Mouse (Mus musculus): ENCODE measurements around the gene Rps6ka3. TPM values are rescaled to one million over a fixed set of nuclear protein-coding genes. Genes with fewer than 3 reads are reported as not detected.

Gene Rps6ka3
- polyA plus RNA-seq, 1 experiment from 2014 or later: 1.3 TPM

DNA sequence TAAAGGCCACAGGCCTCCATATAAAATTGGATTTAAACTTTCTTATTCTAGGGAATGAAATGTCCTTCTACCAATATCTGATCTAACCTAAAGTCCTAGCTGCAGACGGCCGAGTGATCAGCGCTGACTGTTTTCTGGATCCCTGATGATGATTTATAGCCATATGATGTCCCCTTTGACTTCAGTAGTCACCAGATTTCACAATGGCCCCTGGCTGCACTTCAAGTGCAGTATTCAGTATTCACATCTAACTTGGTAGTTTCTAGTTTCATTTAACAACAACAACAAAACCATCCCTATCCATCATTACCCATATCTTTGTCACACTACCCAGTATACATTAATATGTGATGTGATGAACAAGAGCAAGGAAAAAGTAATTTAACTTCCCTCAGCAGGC lies 154.4 kb downstream of the Rps6ka3 start:
- ATAC-seq (ENCODE audit: insufficient read depth): no peak
- no peak overlapping the region for H3K4me3 ChIP-seq (replicated peaks)
- whole genome bisulfite sequencing (ENCODE audit: insufficient replicate concordance): 83% methylated on average over 3 of the region's 3 CpGs

DNA sequence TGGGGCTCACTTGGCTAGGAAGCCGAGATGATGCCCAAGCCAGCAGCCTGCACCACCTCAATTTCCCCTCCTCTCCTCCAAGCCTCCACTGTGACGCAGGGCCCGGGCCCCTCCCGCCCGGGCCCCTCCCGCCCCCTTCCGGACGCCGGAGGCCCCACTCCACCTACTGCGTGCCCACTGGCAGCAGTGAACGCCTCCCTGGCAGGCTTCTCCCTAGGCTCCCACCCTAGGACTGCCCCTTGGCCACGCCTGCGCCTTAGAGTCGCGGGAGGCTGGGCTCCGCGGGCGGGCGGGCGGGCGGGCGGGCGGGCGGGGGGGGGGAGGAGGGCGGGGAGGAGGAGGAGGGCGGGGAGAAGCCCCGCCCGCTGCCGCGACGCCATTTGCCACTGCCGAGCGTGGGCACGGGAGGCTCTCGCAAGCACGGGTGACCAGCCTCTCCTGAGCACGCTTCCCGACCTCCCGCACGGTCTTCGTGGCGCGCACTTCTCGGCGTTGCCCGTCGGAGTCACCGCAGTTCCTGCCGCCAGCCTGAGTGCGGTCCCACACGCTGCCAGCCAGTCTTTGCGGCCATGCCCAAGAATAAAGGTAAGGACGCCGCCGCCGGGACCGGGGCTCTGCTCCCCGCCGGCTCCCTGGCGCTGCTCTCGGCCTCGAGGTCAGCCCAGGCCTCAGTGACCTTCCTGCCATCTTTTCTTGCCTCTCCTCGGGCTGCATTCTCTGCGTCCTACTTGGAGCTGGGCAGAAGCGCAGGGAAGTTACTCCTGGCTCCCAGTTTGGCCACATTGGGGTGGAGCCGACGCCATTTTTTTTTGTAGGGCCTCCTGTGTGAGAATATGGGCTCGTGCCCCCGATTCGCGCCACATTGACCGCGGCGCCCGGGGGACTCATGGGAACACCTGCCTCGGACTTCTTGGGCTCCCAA lies 162.0 kb downstream of the Rps6ka3 start, which contains the start of gene Eif1ax:
TSS of gene Eif1ax (plus strand) at position 348 of the 922 bp plus-strand sequence.
- Histone ChIP-seq H3K4me2 (peak within 1 kb of the TSS; percentile 65), H3K4me3 (replicated peaks) (peak within 1 kb of the TSS; percentile 81), H3K27me3 (no peaks in the 10 kb centered on the region; the same call in 1 of the 2 replicates), H3K36me3 (replicated peaks) (peaks cover 9% of the 10 kb centered on the region), H3K9ac (peak within 1 kb of the TSS; percentile 72), H3K4me1 (replicated peaks) (peaks cover 19% of the 10 kb centered on the region; the same call in 1 of the 2 replicates), H3K27ac (replicated peaks) (peak within 1 kb of the TSS; percentile 76), H3K9me3 (replicated peaks) (no peaks in the 10 kb centered on the region)
- ATAC-seq (ENCODE audit: insufficient read depth): peak; percentile 100
- 21% methylated on average over 53 of the region's 76 CpGs for WGBS (ENCODE audit: insufficient replicate concordance)

More for the DNA sequence above, 154.4 kb downstream of the Rps6ka3 start:
- Histone ChIP-seq H3K9ac (no peak overlapping the region), H3K27ac (replicated peaks) (no peak overlapping the region), H3K27me3 (no peaks in the 10 kb centered on the region; the same call in 1 of the 2 replicates), H3K4me1 (replicated peaks) (no peaks in the 10 kb centered on the region), H3K36me3 (replicated peaks) (0 out of 2 replicates have a peak, but pooled peaks cover 8% of the 10 kb centered on the region), H3K9me3 (replicated peaks) (no peaks in the 10 kb centered on the region), H3K4me2 (no peak overlapping the region)

DNA sequence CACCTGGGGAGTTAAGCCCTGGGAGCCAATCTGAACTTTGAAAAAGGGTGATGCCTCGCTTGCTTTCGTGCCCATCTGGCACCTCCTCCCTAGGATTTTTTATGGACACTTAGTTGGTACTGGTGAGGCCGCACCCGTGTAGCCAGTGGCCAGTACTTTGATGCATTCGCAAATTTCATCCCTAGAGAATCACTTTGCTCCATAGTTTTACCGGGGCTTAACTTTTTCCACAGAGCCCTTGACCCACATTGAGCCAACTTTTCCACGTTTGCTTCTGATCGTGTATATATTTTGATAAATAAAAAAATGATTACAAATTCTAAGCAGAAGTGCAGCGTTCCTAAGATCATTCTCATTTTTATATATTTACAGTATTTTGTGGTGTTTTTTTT lies 162.6 kb downstream of the Rps6ka3 start:
- peak overlapping the region; percentile 71 for H3K27ac ChIP-seq (replicated peaks)
- peaks cover 14% of the 10 kb centered on the region for H3K36me3 ChIP-seq (replicated peaks)
- H3K9me3 ChIP-seq (replicated peaks): no peaks in the 10 kb centered on the region
- ATAC-seq (ENCODE audit: insufficient read depth): no peak
- peak overlapping the region; percentile 81 for H3K4me3 ChIP-seq (replicated peaks)
- no peaks in the 10 kb centered on the region; the same call in 1 of the 2 replicates for H3K27me3 ChIP-seq
- peaks cover 19% of the 10 kb centered on the region; the same call in 1 of the 2 replicates for H3K4me1 ChIP-seq (replicated peaks)
- H3K9ac ChIP-seq: peak overlapping the region; percentile 72
- WGBS (ENCODE audit: insufficient replicate concordance): 21% methylated on average over 9 of the region's 9 CpGs
- peak overlapping the region; percentile 65 for H3K4me2 ChIP-seq

DNA sequence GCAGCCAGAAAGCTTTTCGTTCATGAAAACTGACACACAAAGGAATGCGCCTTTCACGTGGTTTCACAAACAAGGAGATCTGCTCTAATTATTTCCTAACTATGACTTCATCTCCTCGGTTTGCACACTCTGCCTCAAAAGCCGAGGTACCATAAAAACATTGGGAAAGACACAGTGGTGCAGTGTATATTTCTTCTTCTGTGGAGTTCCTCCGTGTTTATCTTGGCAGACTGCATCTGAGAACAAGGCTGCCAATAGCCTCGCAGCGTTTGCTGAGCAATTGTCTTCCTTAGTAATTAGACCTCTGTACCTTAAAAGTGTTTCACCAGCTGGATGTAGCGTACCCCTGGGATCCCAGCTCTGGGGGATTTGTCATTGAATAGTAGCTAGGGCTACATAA lies 177.0 kb downstream of the Rps6ka3 start:
- Histone ChIP-seq H3K9ac (no peak overlapping the region), H3K36me3 (replicated peaks) (peaks cover 27% of the 10 kb centered on the region), H3K27ac (replicated peaks) (no peak overlapping the region), H3K27me3 (no peaks in the 10 kb centered on the region), H3K4me3 (replicated peaks) (no peak overlapping the region), H3K4me2 (no peak overlapping the region), H3K9me3 (replicated peaks) (no peaks in the 10 kb centered on the region), H3K4me1 (replicated peaks) (no peaks in the 10 kb centered on the region)
- no peak for ATAC-seq (ENCODE audit: insufficient read depth)
- WGBS (ENCODE audit: insufficient replicate concordance): 82% methylated on average over 9 of the region's 9 CpGs

DNA sequence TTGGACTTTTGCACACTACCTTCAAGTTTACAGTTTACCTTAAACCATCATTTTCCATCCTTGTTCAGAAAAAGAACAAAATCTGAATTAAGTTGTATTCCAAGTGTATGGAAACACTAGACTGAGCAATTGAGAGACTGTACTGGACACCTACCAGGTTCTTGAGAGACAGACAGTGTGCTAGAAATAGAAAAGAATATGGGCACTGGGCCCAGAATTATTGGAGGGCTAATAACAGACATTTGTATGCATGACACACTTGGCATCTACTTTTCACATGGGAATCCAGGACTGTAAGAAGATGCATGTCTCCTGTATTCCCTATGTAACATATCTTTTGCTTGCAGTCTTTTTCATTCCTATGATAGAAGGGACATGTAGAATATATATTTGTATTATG lies 178.8 kb downstream of the Rps6ka3 start:
- Histone ChIP-seq H3K9ac (no peak overlapping the region), H3K4me2 (no peak overlapping the region), H3K27me3 (no peaks in the 10 kb centered on the region), H3K4me1 (replicated peaks) (no peaks in the 10 kb centered on the region), H3K9me3 (replicated peaks) (no peaks in the 10 kb centered on the region), H3K27ac (replicated peaks) (no peak overlapping the region), H3K4me3 (replicated peaks) (no peak overlapping the region), H3K36me3 (replicated peaks) (peaks cover 18% of the 10 kb centered on the region)
- no peak for ATAC-seq (ENCODE audit: insufficient read depth)

DNA sequence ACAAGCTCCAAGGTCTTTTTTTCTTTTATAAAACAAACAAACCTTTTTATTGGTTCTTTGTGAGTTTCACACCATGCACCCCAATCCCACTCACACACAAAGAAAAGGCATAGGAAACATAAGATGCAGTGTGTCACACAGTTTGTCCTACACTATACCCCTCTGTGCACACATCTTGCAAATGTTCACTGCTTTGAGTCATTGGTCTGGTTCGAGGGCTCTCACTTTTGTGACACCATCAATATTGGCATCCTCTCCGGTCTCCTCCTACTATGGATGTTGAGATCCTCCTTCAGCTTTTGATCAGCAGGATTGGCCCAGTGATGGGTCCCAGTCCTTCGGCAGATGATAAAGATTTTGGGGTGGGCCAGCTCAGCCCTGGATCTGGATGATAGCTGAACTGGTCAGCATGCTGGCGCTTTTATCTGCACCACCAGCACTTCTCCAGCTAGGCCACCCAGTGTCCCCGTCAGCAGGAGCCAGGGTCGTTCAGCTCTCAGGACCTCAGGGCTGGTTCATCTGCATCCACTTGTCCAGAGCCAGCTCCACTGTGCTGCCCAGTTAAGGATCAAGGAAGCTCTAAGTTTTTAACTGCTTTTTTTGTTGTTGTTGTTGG lies 180.3 kb downstream of the Rps6ka3 start:
- Histone ChIP-seq H3K9me3 (replicated peaks) (no peaks in the 10 kb centered on the region), H3K4me3 (replicated peaks) (no peak overlapping the region), H3K4me1 (replicated peaks) (no peaks in the 10 kb centered on the region), H3K4me2 (no peak overlapping the region), H3K9ac (no peak overlapping the region), H3K36me3 (replicated peaks) (peaks cover 16% of the 10 kb centered on the region), H3K27me3 (no peaks in the 10 kb centered on the region), H3K27ac (replicated peaks) (no peak overlapping the region)
- WGBS (ENCODE audit: insufficient replicate concordance): 43% methylated on average over 6 of the region's 6 CpGs
- ATAC-seq (ENCODE audit: insufficient read depth): no peak; the same call in 1 of the 2 replicates

DNA sequence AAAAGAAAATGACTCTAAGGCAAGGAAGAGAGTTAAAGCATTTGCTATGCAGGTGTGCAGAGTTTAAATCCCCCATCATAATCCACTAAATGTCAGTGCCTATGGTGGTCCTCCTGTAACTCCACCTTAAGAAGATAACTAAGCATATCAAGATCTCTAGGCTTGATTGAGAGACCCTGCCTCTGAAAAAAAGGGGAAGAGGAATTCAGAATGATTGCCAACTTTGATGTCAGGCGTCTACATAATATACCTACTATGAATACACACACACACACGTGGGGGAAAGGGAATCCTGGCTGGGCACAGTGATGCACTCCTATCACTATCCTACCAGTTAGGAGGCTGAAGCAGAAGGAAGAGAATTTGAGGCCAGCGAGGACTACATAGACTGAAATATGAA lies 181.1 kb downstream of the Rps6ka3 start:
- no peak for ATAC-seq (ENCODE audit: insufficient read depth)
- Histone ChIP-seq H3K27me3 (no peaks in the 10 kb centered on the region), H3K9ac (no peak overlapping the region), H3K4me1 (replicated peaks) (no peaks in the 10 kb centered on the region), H3K27ac (replicated peaks) (no peak overlapping the region), H3K4me2 (no peak overlapping the region), H3K9me3 (replicated peaks) (no peaks in the 10 kb centered on the region), H3K4me3 (replicated peaks) (no peak overlapping the region), H3K36me3 (replicated peaks) (peaks cover 8% of the 10 kb centered on the region)
- whole genome bisulfite sequencing (ENCODE audit: insufficient replicate concordance): 39% methylated on average over 3 of the region's 3 CpGs

DNA sequence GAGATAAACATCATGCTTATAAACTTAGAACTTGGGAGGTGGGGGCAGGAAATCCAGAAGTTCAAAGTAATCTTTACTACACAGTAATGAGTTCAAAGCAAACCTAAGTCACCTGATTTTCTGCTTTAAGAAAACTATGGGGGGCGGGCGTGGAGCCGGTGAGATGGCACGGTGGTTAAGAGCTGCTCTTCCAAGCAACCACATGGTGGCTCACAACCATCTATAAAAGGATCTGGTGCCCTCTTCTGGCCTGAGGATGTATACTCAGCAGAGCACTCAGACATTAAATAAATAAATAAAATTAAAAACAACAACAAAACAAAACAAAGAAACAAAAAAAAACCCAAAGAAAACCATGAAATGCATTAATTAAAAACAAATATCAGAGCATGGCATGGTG lies 199.1 kb downstream of the Rps6ka3 start:
- Histone ChIP-seq H3K9ac (no peak overlapping the region), H3K4me2 (no peak overlapping the region), H3K27me3 (peaks cover 14% of the 10 kb centered on the region), H3K36me3 (replicated peaks) (no peaks in the 10 kb centered on the region), H3K27ac (replicated peaks) (no peak overlapping the region), H3K4me1 (replicated peaks) (no peaks in the 10 kb centered on the region), H3K4me3 (replicated peaks) (no peak overlapping the region), H3K9me3 (replicated peaks) (no peaks in the 10 kb centered on the region)
- ATAC-seq (ENCODE audit: insufficient read depth): no peak
- WGBS (ENCODE audit: insufficient replicate concordance): 20% methylated on average over 4 of the region's 4 CpGs

DNA sequence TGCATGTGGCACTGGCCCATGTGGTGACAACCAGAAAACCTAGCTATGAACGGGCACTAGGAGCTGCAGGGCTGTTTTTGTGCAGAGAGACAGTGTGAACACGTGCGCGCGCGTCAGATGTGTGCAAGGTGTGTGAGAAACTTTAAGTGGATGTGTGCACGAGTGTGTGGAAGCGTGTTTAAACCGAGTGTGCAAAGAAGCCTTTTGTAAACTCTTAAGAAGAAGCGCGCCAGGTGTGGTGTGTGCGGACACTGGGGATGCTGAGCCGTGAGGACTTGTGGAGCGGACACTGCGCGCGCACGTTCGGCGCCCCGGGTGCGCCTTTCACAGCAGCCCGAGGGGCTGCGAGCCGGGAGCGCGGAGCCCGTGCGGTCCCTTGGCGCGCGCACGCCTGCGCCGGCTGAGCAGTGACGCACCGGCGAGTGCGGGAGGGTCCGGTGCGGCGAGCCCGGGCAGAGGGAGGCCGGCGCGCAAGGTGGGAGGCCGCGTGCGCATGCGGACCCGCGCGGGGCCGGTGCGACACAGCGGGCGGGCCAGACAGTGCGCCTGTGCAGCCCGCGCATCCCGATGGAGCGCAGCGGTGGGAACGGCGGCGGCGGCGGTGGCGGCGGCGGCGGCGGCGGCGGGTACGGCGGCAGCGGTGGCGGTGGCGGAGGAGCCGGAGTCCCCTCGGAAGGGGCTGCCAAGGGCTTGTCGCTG lies 204.2 kb downstream of the Rps6ka3 start, which contains the start of gene Map7d2:
TSS of gene Map7d2 (plus strand) at position 443 of the 699 bp plus-strand sequence.
- 10% methylated on average over 82 of the region's 83 CpGs for WGBS (ENCODE audit: insufficient replicate concordance)
- peaks cover 54% of the 10 kb centered on the region for H3K27me3 ChIP-seq
- H3K36me3 ChIP-seq (replicated peaks): no peaks in the 10 kb centered on the region
- peak within 1 kb of the TSS; percentile 72 for H3K4me2 ChIP-seq
- no peak within 1 kb of the TSS for H3K27ac ChIP-seq (replicated peaks)
- no peaks in the 10 kb centered on the region; the same call in 1 of the 2 replicates for H3K4me1 ChIP-seq (replicated peaks)
- 0 out of 2 replicates have a peak, but pooled peaks have one; percentile 22 for ATAC-seq (ENCODE audit: insufficient read depth)
- no peak within 1 kb of the TSS for H3K9ac ChIP-seq
- peak within 1 kb of the TSS; percentile 48 for H3K4me3 ChIP-seq (replicated peaks)
- H3K9me3 ChIP-seq (replicated peaks): no peaks in the 10 kb centered on the region

DNA sequence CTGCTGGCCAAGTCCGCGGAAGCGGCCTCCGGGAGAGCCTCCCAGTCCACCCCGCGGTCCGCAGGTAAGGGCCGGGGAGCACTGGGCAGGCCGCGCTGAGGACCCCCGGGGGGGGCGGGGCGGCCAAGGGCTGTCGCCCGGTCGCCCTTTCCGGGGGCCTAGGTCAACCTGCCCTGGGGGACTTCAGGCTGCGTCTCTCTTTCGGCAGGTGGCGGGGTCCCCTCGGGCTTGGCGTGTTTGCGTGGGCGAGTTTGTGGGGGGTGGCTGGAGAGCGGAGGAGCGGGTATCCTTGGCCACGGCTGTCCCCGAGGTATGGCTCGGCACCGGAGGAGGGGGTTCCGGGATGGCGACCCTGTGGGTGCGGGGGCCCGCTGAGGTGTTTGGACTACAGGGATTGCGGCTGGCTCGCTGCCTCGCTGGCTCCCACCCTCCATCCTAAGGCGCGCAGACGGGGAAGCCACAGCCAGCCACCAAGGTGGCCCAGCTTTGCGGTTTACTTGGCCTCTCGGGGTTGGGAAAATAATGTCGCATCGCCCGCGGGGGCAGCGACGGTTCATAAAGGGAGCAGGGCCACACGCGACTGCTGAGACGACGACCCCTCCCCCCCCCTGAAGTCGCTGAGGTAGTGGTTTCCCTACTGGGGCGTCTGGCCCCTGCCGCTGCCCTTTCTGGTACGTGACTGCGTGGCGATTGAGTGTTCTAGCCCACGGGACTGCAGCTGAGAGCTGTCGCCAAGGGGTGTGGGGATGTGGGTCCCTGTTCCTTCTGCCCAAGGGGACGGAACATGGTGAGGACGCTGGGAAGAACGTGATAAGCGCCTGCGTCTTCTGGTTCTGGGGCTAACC lies 204.9 kb downstream of the Rps6ka3 start:
- Histone ChIP-seq H3K9me3 (replicated peaks) (no peaks in the 10 kb centered on the region), H3K36me3 (replicated peaks) (no peaks in the 10 kb centered on the region), H3K4me3 (replicated peaks) (peak overlapping the region; percentile 48), H3K27me3 (peaks cover 54% of the 10 kb centered on the region), H3K4me1 (replicated peaks) (no peaks in the 10 kb centered on the region; the same call in 1 of the 2 replicates), H3K9ac (no peak overlapping the region), H3K4me2 (peak overlapping the region; percentile 72), H3K27ac (replicated peaks) (no peak overlapping the region)
- no peak for ATAC-seq (ENCODE audit: insufficient read depth)
- 14% methylated on average over 54 of the region's 65 CpGs for WGBS (ENCODE audit: insufficient replicate concordance)
